Mouse (Mus musculus) heart, embryonic 14.5 days (tissue): ENCODE measurements around the gene Epas1. TPM values are rescaled to one million over a fixed set of nuclear protein-coding genes. Genes with fewer than 3 reads are reported as not detected.

Experiments used
- ATAC-seq: fragments of 200-750 bp; cut with Nextera tagmentation; 2 replicates; pipeline ENCODE4 v1.8.0; 2017; ENCODE audit warnings: low read depth, moderate TSS enrichment; ENCODE audit not compliant: insufficient number of reproducible peaks, insufficient read depth, low FRiP score
- H3K27ac ChIP-seq, 2 experiments: fragments of 200-500 bp in 1 of 2; fragments of 300-500 bp in 1 of 2; sonication (generic) in 1 of 2; replicated peaks in 1 of 2; 2 replicates each; pipeline ENCODE4 v1.5.1; 2012 to 2014; ENCODE audit warnings: low read depth in 2 of 2, low read length in 2 of 2, control low read depth in 1 of 2, mild to moderate bottlenecking in 1 of 2, mixed read lengths in 1 of 2; ENCODE audit not compliant: control insufficient read depth in 1 of 2, insufficient read depth in 1 of 2
- H3K27me3 ChIP-seq: fragments of 300-500 bp; sonication (generic); 2 replicates; pipeline ENCODE4 v1.6.1; 2014; ENCODE audit warnings: mild to moderate bottlenecking, low read length, control low read depth; ENCODE audit not compliant: control insufficient read depth, insufficient read depth
- H3K36me3 ChIP-seq: fragments of 300-500 bp; sonication (generic); 2 replicates; pipeline ENCODE4 v1.6.1; 2014; ENCODE audit warnings: mild to moderate bottlenecking, control low read depth, low read length, mixed read lengths; ENCODE audit not compliant: control insufficient read depth, insufficient read depth
- H3K4me1 ChIP-seq, 2 experiments: fragments of 200-500 bp in 1 of 2; fragments of 300-500 bp in 1 of 2; sonication (generic) in 1 of 2; 2 replicates each; pipeline ENCODE4 v1.6.1; 2012 to 2014; ENCODE audit warnings: low read length in 2 of 2, control low read depth in 1 of 2, mixed read lengths in 1 of 2; ENCODE audit not compliant: control insufficient read depth in 2 of 2, insufficient read depth in 2 of 2
- H3K4me2 ChIP-seq: fragments of 300-500 bp; sonication (generic); 2 replicates; pipeline ENCODE4 v1.6.1; 2014; ENCODE audit warnings: mild to moderate bottlenecking, low read length
- H3K4me3 ChIP-seq, 2 experiments: fragments of 200-500 bp in 1 of 2; fragments of 300-500 bp in 1 of 2; sonication (generic) in 1 of 2; 2 replicates each; pipeline ENCODE4 v1.5.1; 2012 to 2014; ENCODE audit warnings: low read length in 2 of 2, mild to moderate bottlenecking in 2 of 2, control low read depth in 1 of 2, low read depth in 1 of 2, moderate library complexity in 1 of 2; ENCODE audit not compliant: control insufficient read depth in 1 of 2, insufficient read depth in 1 of 2
- H3K9ac ChIP-seq: fragments of 300-500 bp; sonication (generic); 2 replicates; pipeline ENCODE4 v1.6.1; 2014; ENCODE audit warnings: mild to moderate bottlenecking, low read length
- H3K9me3 ChIP-seq: fragments of 300-500 bp; sonication (generic); 2 replicates; pipeline ENCODE4 v1.6.1; 2016; ENCODE audit warnings: low read length, control low read depth; ENCODE audit not compliant: control insufficient read depth
- WGBS: fragments of 180-500 bp; shearing (Covaris S2); extraction: QIAGEN DNeasy Blood & Tissue Kit; methylation state at CpG from one replicate; pipeline ENCODE4 v1.1.7; 2014; 5-methylcytosine and 5-hydroxymethylcytosine counted together
- polyA plus RNA-seq: library from polyadenylated mRNA; unstranded; fragments of >200 nt; fragmentation: Nextera tagmentation; extraction: Ambion mirVana; gene quantifications from 2 replicates; pipeline ENCODE4 v1.2.1, GENCODE M21; 2014

Epas1 gene
- polyA plus RNA-seq, 1 experiment from 2014 or later, result 13.7 TPM

DNA sequence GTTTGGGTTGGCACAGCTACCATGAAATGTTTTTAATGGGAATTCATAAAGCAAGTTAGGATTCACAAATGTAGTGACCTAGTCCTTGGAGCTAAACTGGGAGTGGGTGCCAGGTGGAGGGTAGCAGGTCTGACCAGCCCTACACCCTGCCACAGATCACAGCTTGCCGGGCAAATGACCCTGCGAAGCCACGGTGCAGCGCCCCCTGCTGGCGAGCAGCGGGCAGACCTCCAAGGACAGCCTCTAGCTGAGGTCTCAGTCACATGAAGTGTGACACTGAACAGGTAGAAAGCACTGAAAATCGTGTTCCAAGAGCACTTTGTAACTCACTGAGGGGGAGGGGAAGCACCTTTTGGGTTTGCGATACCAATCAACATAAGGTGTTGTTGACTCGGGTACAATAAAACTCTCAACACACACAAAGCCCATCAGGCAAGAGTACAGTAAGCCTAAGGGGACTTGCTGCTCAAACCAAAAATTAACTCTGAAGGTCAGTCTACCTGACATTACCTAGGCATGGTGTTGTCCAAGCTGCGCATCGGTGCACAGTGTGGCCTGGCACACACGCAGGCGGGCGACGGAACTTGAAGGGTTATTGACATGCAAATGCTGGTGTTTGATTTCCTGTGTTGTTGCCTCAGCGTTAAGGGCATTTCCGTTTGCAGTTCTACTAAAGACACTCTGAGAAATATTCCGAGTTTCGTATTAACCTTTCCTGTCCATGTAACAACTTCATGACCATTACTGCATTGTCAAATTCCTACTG, 79.2 kb downstream of the Epas1 start:
- 68% methylated on average over 19 of the region's 19 CpGs for WGBS
- no peak for ATAC-seq

DNA sequence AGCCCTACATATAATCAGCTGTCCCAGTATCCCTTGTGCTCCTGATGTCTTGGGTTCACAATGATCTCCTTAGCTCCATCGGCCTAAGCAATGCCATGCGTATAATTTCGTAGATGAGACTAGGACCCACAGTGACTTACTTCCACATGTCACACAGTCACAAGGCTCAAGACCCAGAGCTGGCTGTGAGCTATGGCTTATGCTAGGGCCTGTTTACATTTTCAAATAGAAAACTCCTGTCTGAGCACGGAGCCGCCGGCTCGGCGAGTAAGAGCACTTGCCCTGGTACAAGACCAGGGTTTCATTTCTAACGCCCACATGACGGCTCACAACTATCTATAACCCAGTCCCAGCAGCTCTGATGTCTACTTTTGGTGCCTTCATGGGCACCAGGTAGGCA, 80.4 kb downstream of the Epas1 start:
- H3K4me1 ChIP-seq, result no peaks in the 10 kb centered on the region
- H3K27me3 ChIP-seq, result no peaks in the 10 kb centered on the region
- H3K27ac ChIP-seq, result no peak overlapping the region
- no peaks in the 10 kb centered on the region for H3K9me3 ChIP-seq
- no peak overlapping the region for H3K4me2 ChIP-seq
- H3K36me3 ChIP-seq, result 0 out of 2 replicates have a peak, but pooled peaks cover 4% of the 10 kb centered on the region
- 89% methylated on average over 10 of the region's 10 CpGs for WGBS
- H3K9ac ChIP-seq, result no peak overlapping the region
- no peak for ATAC-seq
- no peak overlapping the region for H3K4me3 ChIP-seq

More for the DNA sequence above, 79.2 kb downstream of the Epas1 start:
- H3K27ac ChIP-seq, result no peak overlapping the region
- H3K36me3 ChIP-seq, result peaks cover 8% of the 10 kb centered on the region; the same call in 1 of the 2 replicates
- H3K4me1 ChIP-seq, result no peaks in the 10 kb centered on the region
- no peaks in the 10 kb centered on the region for H3K9me3 ChIP-seq
- H3K4me2 ChIP-seq, result no peak overlapping the region
- H3K27me3 ChIP-seq, result no peaks in the 10 kb centered on the region
- H3K9ac ChIP-seq, result no peak overlapping the region
- no peak overlapping the region for H3K4me3 ChIP-seq

DNA sequence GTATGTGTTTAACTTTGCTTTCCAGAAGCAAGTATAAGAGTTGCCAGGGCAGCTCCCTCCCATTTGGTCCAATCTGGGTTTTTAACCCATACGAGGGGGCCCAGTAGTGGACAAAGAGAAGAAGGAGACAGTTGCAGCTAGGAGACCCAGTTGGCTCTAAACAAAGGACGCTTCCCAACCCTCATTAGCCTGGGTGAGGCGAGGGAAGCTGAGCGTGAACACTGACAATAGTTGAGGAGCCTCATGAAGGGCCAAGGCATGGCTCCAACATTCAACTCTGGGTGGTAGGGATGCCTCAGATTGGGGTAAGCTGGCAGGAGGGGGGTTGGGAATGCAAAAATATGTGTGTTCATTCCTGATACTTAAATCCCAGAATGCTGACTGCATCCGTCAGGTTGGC, 85.8 kb downstream of the Epas1 start:
- Histone ChIP-seq H3K4me3 (no peak overlapping the region), H3K36me3 (no peaks in the 10 kb centered on the region), H3K9ac (no peak overlapping the region), H3K4me2 (no peak overlapping the region), H3K9me3 (no peaks in the 10 kb centered on the region), H3K27ac (no peak overlapping the region), H3K27me3 (no peaks in the 10 kb centered on the region), H3K4me1 (no peaks in the 10 kb centered on the region)
- 82% methylated on average over 5 of the region's 5 CpGs for WGBS
- ATAC-seq, result no peak

DNA sequence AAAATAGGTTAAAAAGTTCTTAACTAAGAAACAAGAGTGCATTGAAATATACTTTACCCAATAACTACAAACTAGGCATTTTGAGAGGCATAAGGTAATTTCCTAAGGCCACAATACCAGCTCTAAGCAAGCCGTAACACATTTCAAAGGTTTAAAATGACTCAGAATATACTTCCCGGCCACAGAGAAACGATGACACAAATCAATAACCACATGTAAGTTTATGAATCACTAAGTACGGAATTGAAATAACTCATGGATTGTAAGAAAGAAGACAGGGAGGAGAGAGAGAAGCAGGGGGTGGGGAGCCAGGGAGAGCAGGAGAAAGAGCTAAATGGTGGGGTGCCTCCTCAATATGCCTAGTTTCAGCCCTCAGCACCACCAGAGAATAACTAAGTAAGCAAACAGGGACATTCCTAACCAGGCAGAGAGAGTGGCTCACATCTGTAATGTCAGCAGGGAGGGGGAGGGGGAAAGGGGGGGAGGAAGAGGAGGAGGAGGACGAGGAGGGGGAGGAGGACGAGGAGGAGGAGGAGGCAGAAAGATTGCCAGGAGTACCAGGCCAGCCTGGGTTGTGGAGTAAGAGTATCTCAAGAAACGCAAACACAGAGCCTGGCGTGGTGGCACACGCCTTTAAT, 97.3 kb downstream of the Epas1 start:
- no peaks in the 10 kb centered on the region for H3K9me3 ChIP-seq
- WGBS, result 61% methylated on average over 9 of the region's 9 CpGs
- H3K4me2 ChIP-seq, result no peak overlapping the region
- no peak overlapping the region for H3K4me3 ChIP-seq
- H3K9ac ChIP-seq, result no peak overlapping the region
- H3K36me3 ChIP-seq, result no peaks in the 10 kb centered on the region
- no peak overlapping the region for H3K27ac ChIP-seq
- H3K4me1 ChIP-seq, result no peaks in the 10 kb centered on the region
- H3K27me3 ChIP-seq, result 0 out of 2 replicates have a peak, but pooled peaks cover 4% of the 10 kb centered on the region
- ATAC-seq, result no peak

DNA sequence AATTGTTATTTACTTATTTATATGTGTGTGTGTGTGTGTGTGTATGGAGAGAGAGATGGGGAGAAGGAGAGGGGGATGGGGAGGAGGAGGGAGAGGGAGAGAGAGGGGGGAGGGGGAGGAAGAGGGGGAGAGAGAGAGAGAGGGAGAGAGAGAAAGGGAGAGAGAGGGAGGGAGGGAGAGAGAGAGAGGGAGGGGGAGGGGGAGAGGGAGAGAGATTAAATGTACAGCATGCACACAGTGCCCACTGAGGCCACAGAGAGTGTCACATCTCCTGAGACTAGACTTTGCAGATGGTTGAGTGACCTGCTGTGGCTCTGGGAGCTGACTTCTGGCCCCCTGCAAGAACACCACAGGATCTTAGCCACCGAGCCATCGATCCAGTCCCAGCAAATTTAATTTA, 98.3 kb downstream of the Epas1 start:
- WGBS, result 84% methylated on average over 2 of the region's 2 CpGs
- no peak for ATAC-seq
- Histone ChIP-seq H3K36me3 (no peaks in the 10 kb centered on the region), H3K27me3 (0 out of 2 replicates have a peak, but pooled peaks cover 4% of the 10 kb centered on the region), H3K9ac (no peak overlapping the region), H3K4me3 (no peak overlapping the region), H3K4me1 (no peaks in the 10 kb centered on the region), H3K9me3 (no peaks in the 10 kb centered on the region), H3K4me2 (no peak overlapping the region), H3K27ac (no peak overlapping the region)

DNA sequence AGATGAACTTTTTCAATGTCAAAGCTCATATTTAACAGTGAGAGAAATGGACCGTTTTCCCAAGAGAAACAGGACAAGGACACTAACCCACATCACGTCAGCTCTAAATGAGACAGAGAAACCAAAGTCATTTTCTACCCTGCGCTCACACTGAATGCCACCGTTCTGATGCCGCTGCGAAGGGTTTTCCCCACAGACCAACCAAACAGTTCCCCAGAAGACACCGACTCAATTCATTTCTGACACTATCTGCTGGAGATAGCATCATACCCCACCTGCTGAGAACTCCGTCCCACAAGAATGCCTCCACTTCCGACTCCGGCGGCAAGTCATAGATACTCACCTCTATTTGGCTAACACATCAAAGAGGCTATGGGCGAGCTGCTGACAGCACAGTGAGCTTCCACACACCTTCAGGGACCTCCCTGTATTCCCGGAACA, 99.1 kb downstream of the Epas1 start:
- no peak for ATAC-seq
- Histone ChIP-seq H3K4me3 (no peak overlapping the region), H3K9me3 (no peaks in the 10 kb centered on the region), H3K9ac (no peak overlapping the region), H3K36me3 (no peaks in the 10 kb centered on the region), H3K4me2 (no peak overlapping the region), H3K27me3 (0 out of 2 replicates have a peak, but pooled peaks cover 4% of the 10 kb centered on the region), H3K27ac (no peak overlapping the region), H3K4me1 (no peaks in the 10 kb centered on the region)
- 50% methylated on average over 13 of the region's 13 CpGs for WGBS

DNA sequence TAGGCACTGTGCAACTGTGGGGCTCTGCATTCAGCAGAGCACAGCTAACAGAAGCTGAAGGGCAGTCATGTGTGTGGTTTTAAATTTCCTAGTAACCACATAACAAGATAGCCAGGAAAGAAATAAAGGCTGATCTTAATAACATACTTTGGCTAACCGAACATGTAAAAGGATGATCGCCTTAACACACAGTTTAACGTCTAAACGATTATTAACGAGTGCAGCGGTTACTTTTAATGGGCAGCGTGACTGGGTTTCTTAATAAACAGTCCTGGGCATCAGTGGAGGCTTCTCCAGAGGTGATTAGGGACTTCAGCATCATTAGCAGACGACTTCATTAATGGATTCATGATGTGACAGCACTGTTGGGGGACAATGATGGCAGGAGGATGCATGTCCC, 117.1 kb downstream of the Epas1 start:
- Histone ChIP-seq H3K9ac (no peak overlapping the region), H3K36me3 (no peaks in the 10 kb centered on the region), H3K4me2 (no peak overlapping the region), H3K4me1 (no peaks in the 10 kb centered on the region), H3K27ac (no peak overlapping the region), H3K4me3 (no peak overlapping the region), H3K9me3 (no peaks in the 10 kb centered on the region), H3K27me3 (no peaks in the 10 kb centered on the region)
- no peak for ATAC-seq
- WGBS, result 86% methylated on average over 8 of the region's 8 CpGs
